Mouse (Mus musculus) liver, embryonic 16.5 days (tissue): Measurements from ENCODE around the gene Wdr63. TPM values are rescaled to one million over a fixed set of nuclear protein-coding genes. Genes with fewer than 3 reads are reported as not detected.

ENCODE experiments used
- ATAC-seq: fragments of 200-750 bp; cut with Nextera tagmentation; 2 replicates; pipeline ENCODE4 v1.8.0; 2017; ENCODE audit warnings: low read depth, mild to moderate bottlenecking, moderate number of reproducible peaks, moderate library complexity
- H3K27ac ChIP-seq: fragments of 300-500 bp; sonication (generic); 2 replicates; pipeline ENCODE4 v1.5.1; 2014; ENCODE audit warnings: mild to moderate bottlenecking, low read length
- H3K27me3 ChIP-seq: fragments of 300-500 bp; sonication (generic); 2 replicates; pipeline ENCODE4 v1.6.1; 2014; ENCODE audit warnings: low read depth, low read length, mixed read lengths; ENCODE audit not compliant: control insufficient read depth, insufficient read depth
- H3K36me3 ChIP-seq: fragments of 300-500 bp; sonication (generic); 2 replicates; pipeline ENCODE4 v1.6.1; 2014; ENCODE audit warnings: mild to moderate bottlenecking; ENCODE audit not compliant: control insufficient read depth, insufficient read depth
- H3K4me1 ChIP-seq: fragments of 300-500 bp; sonication (generic); 2 replicates; pipeline ENCODE4 v1.6.1; 2014; ENCODE audit warnings: low read depth, low read length, mixed read lengths; ENCODE audit not compliant: control insufficient read depth
- H3K4me2 ChIP-seq: fragments of 300-500 bp; sonication (generic); 2 replicates; pipeline ENCODE4 v1.6.1; 2014; ENCODE audit warnings: low read depth, low read length, mixed read lengths
- H3K4me3 ChIP-seq: fragments of 300-500 bp; sonication (generic); 2 replicates; pipeline ENCODE4 v1.5.1; 2014; ENCODE audit warnings: low read depth, mild to moderate bottlenecking, low read length
- H3K9ac ChIP-seq: fragments of 300-500 bp; sonication (generic); 2 replicates; pipeline ENCODE4 v1.6.1; 2014; ENCODE audit warnings: low read depth, low read length
- H3K9me3 ChIP-seq: fragments of 300-500 bp; sonication (generic); replicated peaks from 2 replicates; pipeline ENCODE4 v1.6.1; 2016; ENCODE audit warnings: low read length; ENCODE audit not compliant: control insufficient read depth
- WGBS: fragments of 180-500 bp; shearing (Covaris S2); extraction: QIAGEN DNeasy Blood & Tissue Kit; methylation state at CpG from one replicate; pipeline ENCODE4 v1.1.7; 2014; ENCODE audit not compliant: insufficient replicate concordance; 5-methylcytosine and 5-hydroxymethylcytosine counted together
- polyA plus RNA-seq: library from polyadenylated mRNA; unstranded; fragments of >200 nt; fragmentation: Nextera tagmentation; extraction: Ambion mirVana; gene quantifications from 2 replicates; pipeline ENCODE4 v1.2.1, GENCODE M21; 2015

Gene Wdr63
- 0.30 TPM in 1 of 2 replicates, not detected in the other for polyA plus RNA-seq

DNA sequence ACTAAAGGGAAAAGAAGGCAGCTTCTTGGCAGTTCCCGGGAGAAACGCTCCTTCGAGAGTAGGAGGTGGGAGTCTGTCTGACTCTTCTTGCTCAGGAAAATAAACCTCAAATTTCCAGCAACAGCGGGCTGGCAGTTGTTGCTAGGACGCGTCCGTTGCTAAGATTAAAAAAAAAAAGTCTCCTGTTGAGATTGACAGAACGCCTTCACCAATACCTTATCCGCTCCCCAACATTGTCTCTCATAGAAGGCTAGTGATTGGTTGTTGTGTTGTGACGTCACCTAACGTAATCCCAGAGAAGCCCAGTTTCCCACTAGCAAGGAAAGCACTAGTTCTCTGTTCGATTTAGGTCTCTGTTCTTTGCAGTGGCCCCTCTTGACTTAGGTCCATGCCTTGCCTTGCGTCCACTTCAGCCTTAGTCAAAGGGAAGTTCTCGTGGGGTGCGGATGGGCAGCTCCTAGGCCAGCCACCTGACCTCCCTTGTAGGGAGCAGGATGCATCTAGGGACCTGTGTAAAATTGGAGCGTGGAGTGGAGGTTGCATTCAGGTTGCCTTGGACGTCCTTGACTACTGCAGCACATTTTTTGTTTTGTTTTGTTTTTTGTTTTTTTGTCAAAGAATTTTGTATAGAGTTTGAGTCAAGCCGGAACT, at the start of gene Wdr63:
Gene Wdr63, minus strand, starts transcription at position 210 of the 651 bp plus-strand sequence.
- peak; percentile 80 for ATAC-seq
- H3K4me3 ChIP-seq: peak within 1 kb of the TSS; percentile 54
- H3K4me1 ChIP-seq: no peaks in the 10 kb centered on the region
- no peaks in the 10 kb centered on the region for H3K9me3 ChIP-seq
- H3K9ac ChIP-seq: no peak within 1 kb of the TSS
- peaks cover 5% of the 10 kb centered on the region for H3K27me3 ChIP-seq
- H3K36me3 ChIP-seq: no peaks in the 10 kb centered on the region
- peak within 1 kb of the TSS; percentile 64 for H3K4me2 ChIP-seq
- no peak within 1 kb of the TSS for H3K27ac ChIP-seq
- WGBS: 13% methylated on average over 18 of the region's 18 CpGs

DNA sequence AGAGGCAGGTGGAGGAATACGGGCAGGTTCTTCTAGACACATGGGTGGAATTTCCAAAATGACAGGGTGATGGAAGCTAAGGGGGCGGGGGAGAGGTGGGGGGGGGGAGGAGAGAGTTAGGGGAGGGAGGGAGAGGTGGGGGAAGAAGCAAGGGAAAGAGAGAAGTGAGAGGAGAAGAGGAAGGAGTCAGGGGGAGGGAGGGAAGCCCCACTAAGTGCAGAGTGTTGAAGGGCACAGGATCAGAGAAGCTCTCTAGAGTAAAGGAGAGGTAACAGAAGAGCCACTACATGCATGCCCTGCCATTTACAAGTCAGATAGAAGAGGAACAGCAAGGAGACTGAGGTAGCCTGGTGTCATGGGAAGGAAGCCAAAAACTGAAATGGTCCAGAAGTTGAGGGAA, 48.9 kb upstream of the Wdr63 start:
- H3K9ac ChIP-seq: no peak overlapping the region
- 45% methylated on average over 2 of the region's 2 CpGs for WGBS

DNA sequence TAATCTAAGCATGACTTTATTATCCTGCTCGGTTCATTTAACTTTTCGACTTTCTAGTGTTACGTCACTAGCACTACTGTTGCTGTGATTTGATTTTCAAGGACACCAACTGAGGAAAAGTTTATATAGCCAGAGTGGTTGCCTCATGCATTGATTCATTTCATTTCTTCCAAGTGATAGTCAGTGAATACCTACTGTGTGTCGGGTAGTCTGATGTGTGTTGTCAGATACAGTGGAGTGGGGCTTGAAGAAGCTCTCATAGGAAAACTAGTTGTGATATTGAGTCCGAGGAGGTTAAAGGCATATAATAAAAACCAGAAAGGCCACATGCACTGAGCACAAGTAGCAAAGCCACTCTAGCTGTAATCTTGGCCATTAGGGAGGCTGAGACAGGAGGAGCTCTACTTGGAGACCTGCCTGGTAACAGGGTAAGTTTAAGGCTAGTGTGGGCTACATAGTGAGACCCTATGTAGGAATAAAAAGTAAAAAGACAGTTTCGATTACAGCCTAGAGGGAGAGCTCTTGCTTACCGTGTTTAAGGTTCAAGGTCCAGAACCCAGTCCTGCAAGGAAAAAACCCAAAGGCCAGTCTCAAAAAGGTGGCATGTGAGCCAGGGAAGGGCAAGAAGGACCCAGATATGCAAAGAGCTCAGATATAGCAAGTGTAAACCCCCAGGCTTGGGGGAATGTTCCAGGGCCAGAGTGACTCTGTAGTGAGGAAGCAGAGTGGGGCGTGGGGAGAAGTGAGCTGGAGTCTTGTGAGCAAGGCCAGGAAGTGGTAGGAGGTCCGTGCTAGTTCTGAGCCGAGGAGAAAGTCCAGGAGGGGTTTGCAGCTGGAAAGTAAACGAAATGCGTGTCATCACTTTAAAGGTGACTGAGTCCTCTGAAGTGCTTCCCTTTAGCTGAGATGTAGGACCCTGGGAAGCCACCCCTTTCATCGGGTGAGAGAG, 48.0 kb upstream of the Wdr63 start:
- Histone ChIP-seq H3K4me3 (no peak overlapping the region), H3K9ac (no peak overlapping the region), H3K9me3 (no peaks in the 10 kb centered on the region), H3K36me3 (no peaks in the 10 kb centered on the region), H3K27me3 (no peaks in the 10 kb centered on the region), H3K27ac (no peak overlapping the region), H3K4me2 (no peak overlapping the region), H3K4me1 (no peaks in the 10 kb centered on the region)
- ATAC-seq: no peak; the same call in 1 of the 2 replicates
- WGBS: 34% methylated on average over 13 of the region's 13 CpGs

More for the DNA sequence above, 48.9 kb upstream of the Wdr63 start:
- no peak for ATAC-seq
- Histone ChIP-seq H3K27me3 (no peaks in the 10 kb centered on the region), H3K36me3 (no peaks in the 10 kb centered on the region), H3K27ac (no peak overlapping the region), H3K4me3 (no peak overlapping the region), H3K9me3 (no peaks in the 10 kb centered on the region), H3K4me1 (no peaks in the 10 kb centered on the region), H3K4me2 (no peak overlapping the region)

DNA sequence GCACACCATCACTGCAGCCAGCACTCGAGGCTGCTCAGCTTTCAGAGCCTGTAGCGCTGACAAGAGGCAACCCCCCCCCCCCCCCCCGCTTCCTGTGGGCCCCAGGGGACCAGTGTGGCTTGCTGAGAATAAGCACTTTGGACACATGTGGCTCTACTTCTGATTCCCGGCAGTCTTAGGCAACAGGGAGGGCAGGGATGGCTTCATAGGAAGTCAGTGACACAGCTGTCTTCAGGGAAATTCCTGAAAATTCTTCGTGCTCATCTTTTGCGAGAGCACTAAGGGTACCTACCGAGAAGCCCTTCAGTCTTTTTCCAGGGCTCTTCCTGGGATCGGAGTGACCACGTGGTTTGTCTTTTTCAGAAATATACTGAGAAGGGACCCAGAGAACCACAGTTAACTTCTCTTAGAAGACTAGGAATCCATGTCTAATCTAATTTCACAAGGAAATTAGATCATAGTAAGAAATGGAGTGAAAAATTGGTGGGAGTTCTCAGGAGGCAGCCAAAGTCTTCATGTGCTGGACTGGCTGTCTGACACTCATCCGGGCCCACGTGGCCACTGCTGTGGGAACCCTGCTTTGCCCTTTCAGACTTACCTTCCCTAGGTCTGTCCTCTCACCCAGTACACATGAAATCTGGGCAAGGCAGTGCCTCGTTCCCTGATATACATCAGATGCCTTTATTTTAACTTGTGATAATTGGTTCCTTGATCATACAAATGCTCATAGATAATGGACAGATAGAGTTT, 46.1 kb upstream of the Wdr63 start:
- WGBS: 25% methylated on average over 12 of the region's 12 CpGs
- Histone ChIP-seq H3K9ac (no peak overlapping the region), H3K9me3 (no peaks in the 10 kb centered on the region), H3K4me2 (no peak overlapping the region), H3K27me3 (no peaks in the 10 kb centered on the region; the same call in 1 of the 2 replicates), H3K36me3 (no peaks in the 10 kb centered on the region), H3K4me3 (no peak overlapping the region), H3K27ac (no peak overlapping the region), H3K4me1 (no peaks in the 10 kb centered on the region)
- ATAC-seq: no peak

DNA sequence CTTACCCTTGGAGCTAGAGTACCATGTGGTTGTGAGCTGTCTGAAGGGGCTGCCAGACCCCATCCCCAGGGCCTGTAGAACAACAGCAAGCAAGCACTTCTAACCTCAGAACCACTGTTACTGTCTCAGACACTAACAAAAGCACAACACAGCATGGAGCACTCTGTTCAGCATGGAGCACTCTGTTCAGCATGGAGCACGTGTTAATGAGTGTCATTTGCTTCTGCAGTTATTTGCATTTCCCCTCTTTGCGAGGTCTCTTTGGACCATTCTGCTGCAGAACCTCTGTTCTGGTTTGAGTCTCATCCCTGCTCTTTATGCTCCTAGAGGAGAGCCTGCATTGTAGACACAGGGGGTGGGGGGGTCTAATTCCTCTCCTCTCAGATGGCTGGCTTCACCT, 45.0 kb upstream of the Wdr63 start:
- Histone ChIP-seq H3K4me1 (no peaks in the 10 kb centered on the region), H3K27ac (no peak overlapping the region), H3K36me3 (no peaks in the 10 kb centered on the region), H3K4me3 (no peak overlapping the region), H3K4me2 (no peak overlapping the region), H3K9ac (no peak overlapping the region), H3K27me3 (no peaks in the 10 kb centered on the region; the same call in 1 of the 2 replicates), H3K9me3 (no peaks in the 10 kb centered on the region)
- WGBS: 73% methylated on average over 2 of the region's 2 CpGs
- no peak for ATAC-seq

DNA sequence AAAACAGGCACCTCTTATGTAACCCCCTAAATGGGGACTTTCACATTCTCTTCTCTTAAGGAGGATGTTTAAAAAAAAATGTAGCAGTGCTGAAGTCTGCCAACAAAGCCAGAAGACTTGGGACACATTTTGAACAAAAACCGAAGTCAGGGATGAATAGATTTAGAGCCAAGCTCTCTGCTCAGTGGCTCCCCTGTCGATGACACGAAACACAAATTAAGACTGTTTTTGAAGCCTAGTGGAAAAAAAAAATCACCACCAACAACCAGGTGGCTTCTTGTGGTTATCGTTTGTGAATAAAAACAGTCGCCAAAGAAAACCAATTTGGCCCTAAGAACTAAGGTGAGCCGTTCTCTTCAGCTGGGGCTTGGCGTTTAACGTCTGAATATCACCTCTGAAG, 44.4 kb upstream of the Wdr63 start:
- H3K27me3 ChIP-seq: no peaks in the 10 kb centered on the region; the same call in 1 of the 2 replicates
- H3K4me1 ChIP-seq: no peaks in the 10 kb centered on the region
- H3K36me3 ChIP-seq: no peaks in the 10 kb centered on the region
- no peak for ATAC-seq
- no peaks in the 10 kb centered on the region for H3K9me3 ChIP-seq
- H3K4me3 ChIP-seq: no peak overlapping the region
- WGBS: 70% methylated on average over 8 of the region's 8 CpGs
- H3K4me2 ChIP-seq: no peak overlapping the region
- no peak overlapping the region for H3K27ac ChIP-seq
- H3K9ac ChIP-seq: no peak overlapping the region

DNA sequence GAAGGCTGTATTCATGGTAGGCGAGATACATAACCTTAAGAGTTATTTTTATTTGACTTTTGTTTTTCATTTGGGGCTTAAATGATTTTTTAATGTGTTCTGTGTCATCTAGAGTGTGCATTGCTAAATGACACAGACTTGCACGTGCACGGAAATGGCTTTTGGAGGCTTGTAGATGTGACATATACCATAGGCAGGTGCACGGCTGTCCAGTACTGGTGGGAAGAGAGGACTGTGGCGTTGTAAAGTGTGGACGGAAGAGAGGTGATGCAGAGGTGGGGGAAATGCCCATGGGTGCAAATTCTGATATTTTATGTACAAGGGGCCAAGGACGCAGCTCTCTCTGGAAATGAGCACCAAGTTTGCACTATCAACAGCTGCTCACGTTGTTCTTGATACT, 43.8 kb upstream of the Wdr63 start:
- WGBS: 70% methylated on average over 8 of the region's 8 CpGs
- no peak overlapping the region for H3K27ac ChIP-seq
- H3K27me3 ChIP-seq: no peaks in the 10 kb centered on the region; the same call in 1 of the 2 replicates
- no peak overlapping the region for H3K9ac ChIP-seq
- H3K4me3 ChIP-seq: no peak overlapping the region
- no peaks in the 10 kb centered on the region for H3K4me1 ChIP-seq
- H3K4me2 ChIP-seq: no peak overlapping the region
- no peaks in the 10 kb centered on the region for H3K36me3 ChIP-seq
- H3K9me3 ChIP-seq: no peaks in the 10 kb centered on the region
- no peak for ATAC-seq

DNA sequence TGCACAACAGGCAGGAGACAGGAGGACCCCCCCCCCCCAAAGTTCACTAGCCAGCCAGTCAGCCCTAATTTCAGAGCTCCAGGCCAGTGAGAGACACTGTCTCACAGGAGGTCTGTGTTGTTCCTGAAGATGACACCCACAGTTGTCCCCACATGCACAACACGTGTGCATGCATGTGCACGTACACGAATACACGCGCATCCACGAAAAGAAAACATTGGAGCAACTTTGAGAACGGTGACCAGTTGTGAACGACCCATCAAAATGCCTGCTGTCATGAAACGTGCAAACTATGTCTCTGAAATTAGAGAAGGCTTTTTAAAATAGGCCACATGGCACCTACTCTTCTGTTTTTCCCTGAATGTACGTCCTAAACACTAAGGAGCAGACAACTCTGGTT, 43.4 kb upstream of the Wdr63 start:
- Histone ChIP-seq H3K9ac (no peak overlapping the region), H3K9me3 (no peaks in the 10 kb centered on the region), H3K36me3 (no peaks in the 10 kb centered on the region), H3K4me1 (no peaks in the 10 kb centered on the region), H3K27ac (no peak overlapping the region), H3K4me3 (no peak overlapping the region), H3K27me3 (no peaks in the 10 kb centered on the region; the same call in 1 of the 2 replicates), H3K4me2 (0 out of 2 replicates have a peak overlapping the region, but pooled peaks have one; percentile 3)
- ATAC-seq: no peak
- WGBS: 80% methylated on average over 10 of the region's 10 CpGs
